Mouse (Mus musculus) bone marrow macrophage, adult 2 months (primary cell): ENCODE measurements around the gene Gusb.

Source experiments
- CTCF ChIP-seq: IDR thresholded peaks from 2 replicates; pipeline ENCODE4 v1.5.1; 2012; ENCODE audit warnings: low read depth, mild to moderate bottlenecking, low read length, moderate library complexity
- POLR2A ChIP-seq: IDR thresholded peaks from 2 replicates; pipeline ENCODE4 v1.6.1; 2012; ENCODE audit warnings: mild to moderate bottlenecking, low read depth, low read length, borderline replicate concordance

DNA sequence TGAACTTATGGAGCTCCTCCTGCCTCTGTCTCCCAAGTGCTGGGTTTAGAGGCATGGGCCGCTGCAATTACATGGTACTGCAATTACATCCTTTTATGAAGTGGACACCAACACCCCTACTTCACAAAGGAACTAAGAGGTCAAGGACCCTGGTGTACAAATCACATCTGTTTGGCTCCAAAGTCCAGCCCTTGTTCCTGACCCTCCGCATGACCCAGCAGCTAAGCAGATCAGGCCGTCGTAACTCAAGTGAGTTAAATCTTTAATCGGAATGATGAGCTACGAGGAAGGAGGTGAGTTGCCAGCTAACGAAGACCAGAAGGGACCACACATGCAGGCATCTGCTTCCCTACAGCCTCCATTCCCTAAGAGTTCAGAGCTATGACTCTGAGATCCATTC lies 19.5 kb upstream of the Gusb start:
- TF ChIP-seq POLR2A: no peak
- no peak for TF ChIP-seq CTCF
